Mouse (Mus musculus) liver, embryonic 16.5 days (tissue): ENCODE measurements around the gene Brix1. TPM values are rescaled to one million over a fixed set of nuclear protein-coding genes. Genes with fewer than 3 reads are reported as not detected.
"Not testable (repeated sequence)": the region's sequence is repeated elsewhere in the genome, so short reads cannot be mapped to it uniquely, and the experiment has no call there.

ENCODE experiments used
- ATAC-seq: fragments of 200-750 bp; cut with Nextera tagmentation; 2 replicates; pipeline ENCODE4 v1.8.0; 2017; ENCODE audit warnings: low read depth, mild to moderate bottlenecking, moderate number of reproducible peaks, moderate library complexity
- H3K27ac ChIP-seq: fragments of 300-500 bp; sonication (generic); 2 replicates; pipeline ENCODE4 v1.5.1; 2014; ENCODE audit warnings: mild to moderate bottlenecking, low read length
- H3K27me3 ChIP-seq: fragments of 300-500 bp; sonication (generic); 2 replicates; pipeline ENCODE4 v1.6.1; 2014; ENCODE audit warnings: low read depth, low read length, mixed read lengths; ENCODE audit not compliant: control insufficient read depth, insufficient read depth
- H3K36me3 ChIP-seq: fragments of 300-500 bp; sonication (generic); 2 replicates; pipeline ENCODE4 v1.6.1; 2014; ENCODE audit warnings: mild to moderate bottlenecking; ENCODE audit not compliant: control insufficient read depth, insufficient read depth
- H3K4me1 ChIP-seq: fragments of 300-500 bp; sonication (generic); 2 replicates; pipeline ENCODE4 v1.6.1; 2014; ENCODE audit warnings: low read depth, low read length, mixed read lengths; ENCODE audit not compliant: control insufficient read depth
- H3K4me2 ChIP-seq: fragments of 300-500 bp; sonication (generic); 2 replicates; pipeline ENCODE4 v1.6.1; 2014; ENCODE audit warnings: low read depth, low read length, mixed read lengths
- H3K4me3 ChIP-seq: fragments of 300-500 bp; sonication (generic); 2 replicates; pipeline ENCODE4 v1.5.1; 2014; ENCODE audit warnings: low read depth, mild to moderate bottlenecking, low read length
- H3K9ac ChIP-seq: fragments of 300-500 bp; sonication (generic); 2 replicates; pipeline ENCODE4 v1.6.1; 2014; ENCODE audit warnings: low read depth, low read length
- H3K9me3 ChIP-seq: fragments of 300-500 bp; sonication (generic); replicated peaks from 2 replicates; pipeline ENCODE4 v1.6.1; 2016; ENCODE audit warnings: low read length; ENCODE audit not compliant: control insufficient read depth
- WGBS: fragments of 180-500 bp; shearing (Covaris S2); extraction: QIAGEN DNeasy Blood & Tissue Kit; methylation state at CpG from one replicate; pipeline ENCODE4 v1.1.7; 2014; ENCODE audit not compliant: insufficient replicate concordance; 5-methylcytosine and 5-hydroxymethylcytosine counted together
- polyA plus RNA-seq: library from polyadenylated mRNA; unstranded; fragments of >200 nt; fragmentation: Nextera tagmentation; extraction: Ambion mirVana; gene quantifications from 2 replicates; pipeline ENCODE4 v1.2.1, GENCODE M21; 2015

Brix1 gene
- polyA plus RNA-seq, 1 experiment from 2014 or later: 40.0 TPM

DNA sequence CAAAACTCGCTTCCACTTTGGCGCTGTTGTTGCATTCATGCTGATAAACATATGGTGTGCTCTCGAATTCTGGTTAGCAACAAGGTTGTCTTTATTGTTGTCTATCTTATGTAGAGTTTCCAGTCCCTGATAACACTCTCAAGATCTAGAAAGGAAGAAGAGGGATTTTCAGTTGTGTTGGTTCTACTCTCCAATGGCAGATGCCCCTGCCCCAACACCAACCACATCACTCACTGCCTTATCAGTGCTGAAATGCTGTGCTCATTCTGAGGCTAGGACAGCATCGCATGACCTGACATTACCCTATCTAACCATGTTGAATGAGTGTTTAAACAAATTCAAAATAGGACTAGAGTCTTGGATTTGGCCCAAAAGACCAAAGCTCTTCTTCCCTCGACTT lies 14.3 kb upstream of the Brix1 start:
- no peaks in the 10 kb centered on the region for H3K9me3 ChIP-seq
- no peaks in the 10 kb centered on the region for H3K27me3 ChIP-seq
- H3K36me3 ChIP-seq: peaks cover 5% of the 10 kb centered on the region
- 45% methylated on average over 5 of the region's 5 CpGs for whole genome bisulfite sequencing
- H3K4me2 ChIP-seq: no peak overlapping the region
- H3K4me1 ChIP-seq: no peaks in the 10 kb centered on the region
- no peak for ATAC-seq
- no peak overlapping the region for H3K27ac ChIP-seq
- no peak overlapping the region for H3K4me3 ChIP-seq
- no peak overlapping the region for H3K9ac ChIP-seq

DNA sequence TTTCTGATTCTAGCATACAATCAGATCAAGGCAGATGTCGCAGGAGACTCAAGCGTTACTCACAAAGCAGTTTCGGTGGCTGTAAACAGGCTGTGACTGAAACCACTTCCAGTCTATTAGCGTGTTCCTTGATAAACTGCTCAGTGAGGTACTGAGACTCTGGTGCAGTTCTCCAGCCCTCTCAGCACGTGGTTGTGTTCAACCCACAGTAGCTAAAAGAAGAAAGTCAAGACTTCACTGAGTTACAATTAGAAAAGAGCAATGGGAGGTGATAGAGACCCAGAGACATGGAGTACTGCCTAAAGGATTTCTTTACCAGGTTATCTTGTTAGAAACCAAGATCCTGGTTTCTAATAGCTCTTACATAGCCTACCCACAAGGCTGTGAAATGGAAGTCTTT lies 13.8 kb upstream of the Brix1 start:
- ATAC-seq: no peak
- H3K27me3 ChIP-seq: no peaks in the 10 kb centered on the region
- H3K9ac ChIP-seq: no peak overlapping the region
- no peak overlapping the region for H3K4me3 ChIP-seq
- peaks cover 5% of the 10 kb centered on the region for H3K36me3 ChIP-seq
- no peak overlapping the region for H3K4me2 ChIP-seq
- 52% methylated on average over 5 of the region's 5 CpGs for WGBS
- H3K27ac ChIP-seq: no peak overlapping the region
- no peaks in the 10 kb centered on the region for H3K9me3 ChIP-seq
- H3K4me1 ChIP-seq: no peaks in the 10 kb centered on the region

DNA sequence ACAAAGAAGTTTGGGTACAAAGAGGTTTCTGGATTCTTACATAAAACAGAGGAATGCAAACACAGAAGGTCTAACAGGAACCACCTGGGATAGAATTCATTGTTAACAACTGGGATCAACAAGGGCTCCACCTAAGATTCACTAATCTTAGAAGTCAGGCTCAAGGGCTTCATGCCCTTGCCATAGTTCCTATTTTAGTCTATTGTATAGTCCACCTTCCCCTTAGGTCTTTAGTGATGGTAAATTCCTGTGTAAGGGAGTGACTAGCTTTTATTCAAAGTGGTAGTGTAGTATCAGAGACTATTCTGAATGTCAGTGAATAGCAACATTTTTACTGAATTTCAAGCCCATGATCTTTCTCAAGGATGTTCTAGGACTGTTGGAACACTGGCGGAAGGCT lies 10.9 kb upstream of the Brix1 start:
- not testable (repeated sequence) for H3K27me3 ChIP-seq, H3K27ac ChIP-seq, ATAC-seq, H3K9me3 ChIP-seq, H3K4me1 ChIP-seq, H3K4me3 ChIP-seq, H3K36me3 ChIP-seq, H3K4me2 ChIP-seq, H3K9ac ChIP-seq
- 87% methylated on average over 1 of the region's 1 CpGs for WGBS

DNA sequence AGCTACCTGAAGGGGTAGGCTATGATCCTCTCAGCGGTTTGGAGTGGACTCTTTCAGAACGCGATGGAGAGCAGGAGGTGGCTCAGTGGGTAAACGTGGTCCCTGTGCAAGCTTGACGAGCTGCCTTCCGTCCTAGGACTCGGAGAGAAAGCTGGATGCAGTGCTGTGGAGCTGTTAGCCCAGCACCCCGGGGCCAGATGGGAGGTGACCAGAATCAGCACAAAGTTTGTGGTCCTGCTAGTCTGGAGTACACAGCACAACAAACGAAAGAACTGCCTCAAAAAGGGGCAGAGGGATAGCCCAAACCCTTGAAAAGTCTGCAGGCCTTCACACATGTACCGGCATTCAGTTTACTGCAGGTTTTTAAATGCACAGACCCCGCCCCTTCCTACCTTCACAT lies 10.2 kb upstream of the Brix1 start:
- Histone ChIP-seq H3K4me3 (no peak overlapping the region), H3K27ac (no peak overlapping the region), H3K27me3 (no peaks in the 10 kb centered on the region), H3K9me3 (no peaks in the 10 kb centered on the region), H3K36me3 (peaks cover 8% of the 10 kb centered on the region), H3K4me1 (no peaks in the 10 kb centered on the region), H3K9ac (no peak overlapping the region), H3K4me2 (no peak overlapping the region)
- no peak for ATAC-seq
- WGBS: 78% methylated on average over 11 of the region's 11 CpGs

DNA sequence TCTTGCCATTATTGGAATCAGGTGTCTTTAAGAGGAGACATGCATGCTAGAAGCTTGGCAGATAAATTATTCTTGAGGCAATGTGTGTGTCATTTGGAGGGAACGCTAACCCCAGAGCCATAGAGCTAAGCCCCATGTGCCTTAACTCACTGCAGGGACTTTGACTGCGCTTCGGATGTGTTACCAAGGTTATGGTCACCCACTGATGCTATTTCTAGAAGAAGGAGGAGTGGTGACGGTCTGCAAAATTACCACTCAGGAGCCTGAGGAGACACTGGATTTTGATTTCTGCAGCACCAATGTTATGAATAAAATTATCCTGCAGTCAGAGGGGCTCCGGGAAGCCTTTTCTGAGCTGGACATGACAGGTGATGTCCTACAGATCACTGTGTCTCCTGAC lies 4.4 kb upstream of the Brix1 start:
- ATAC-seq: no peak
- WGBS: 93% methylated on average over 5 of the region's 5 CpGs
- Histone ChIP-seq H3K36me3 (peaks cover 10% of the 10 kb centered on the region), H3K9ac (no peak overlapping the region), H3K4me1 (peaks cover 3% of the 10 kb centered on the region; the same call in 1 of the 2 replicates), H3K27ac (no peak overlapping the region), H3K27me3 (no peaks in the 10 kb centered on the region), H3K9me3 (no peaks in the 10 kb centered on the region), H3K4me3 (no peak overlapping the region), H3K4me2 (no peak overlapping the region)

DNA sequence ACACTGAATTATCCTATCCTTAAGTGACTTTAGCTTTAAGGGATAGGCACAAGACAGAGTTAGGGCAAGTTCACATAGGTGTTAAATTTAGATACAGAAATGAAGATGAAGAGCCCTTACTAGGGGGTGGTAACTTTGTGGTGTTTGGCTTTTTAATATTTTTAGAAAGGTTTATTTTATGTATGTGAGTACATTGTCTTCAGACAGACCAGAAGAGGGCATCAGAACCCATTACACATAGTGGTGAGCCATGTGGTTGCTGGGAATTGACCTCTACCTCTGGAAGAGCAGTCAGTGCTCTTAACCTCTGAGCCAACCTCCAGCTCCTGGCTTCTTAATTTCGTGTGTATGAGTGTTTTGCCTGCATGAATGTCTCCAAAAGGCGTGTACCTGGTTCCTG lies 1.5 kb upstream of the Brix1 start:
- peak overlapping the region; percentile 26; the same call in 1 of the 2 replicates for H3K27ac ChIP-seq
- H3K4me2 ChIP-seq: peak overlapping the region; percentile 87
- H3K36me3 ChIP-seq: peaks cover 15% of the 10 kb centered on the region
- peak overlapping the region; percentile 39 for H3K9ac ChIP-seq
- WGBS: 28% methylated on average over 2 of the region's 2 CpGs
- H3K4me1 ChIP-seq: peaks cover 10% of the 10 kb centered on the region
- H3K27me3 ChIP-seq: no peaks in the 10 kb centered on the region
- H3K9me3 ChIP-seq: no peaks in the 10 kb centered on the region
- ATAC-seq: no peak
- H3K4me3 ChIP-seq: peak overlapping the region; percentile 49

DNA sequence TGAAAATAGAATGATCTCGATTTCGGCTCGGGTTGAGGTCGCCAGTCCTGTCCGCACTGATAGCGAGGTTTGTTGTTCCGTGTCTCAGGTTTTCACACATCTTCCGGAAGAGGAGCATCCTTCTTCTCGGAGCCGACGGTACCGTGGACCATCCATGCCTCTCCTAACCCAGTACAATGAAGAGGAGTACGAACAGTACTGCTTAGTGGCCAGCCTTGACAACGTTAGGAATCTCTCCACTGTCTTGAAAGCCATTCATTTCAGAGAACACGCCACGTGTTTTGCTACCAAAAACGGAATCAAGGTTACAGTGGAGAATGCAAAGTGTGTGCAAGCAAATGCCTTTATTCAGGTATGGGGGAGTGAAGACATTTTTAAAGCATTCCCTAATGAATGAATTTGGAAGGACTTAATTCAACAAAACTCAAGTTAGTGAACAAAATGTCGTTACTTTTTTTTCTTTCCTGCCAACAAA lies 655 bp upstream of the Brix1 start:
- peak; percentile 16 for ATAC-seq
- Histone ChIP-seq H3K36me3 (peaks cover 15% of the 10 kb centered on the region), H3K9ac (peak overlapping the region; percentile 87), H3K27me3 (no peaks in the 10 kb centered on the region), H3K4me2 (peak overlapping the region; percentile 87), H3K27ac (peak overlapping the region; percentile 70), H3K4me3 (peak overlapping the region; percentile 87), H3K9me3 (no peaks in the 10 kb centered on the region), H3K4me1 (peaks cover 10% of the 10 kb centered on the region)
- under 1% methylated on average over 18 of the region's 18 CpGs for WGBS

DNA sequence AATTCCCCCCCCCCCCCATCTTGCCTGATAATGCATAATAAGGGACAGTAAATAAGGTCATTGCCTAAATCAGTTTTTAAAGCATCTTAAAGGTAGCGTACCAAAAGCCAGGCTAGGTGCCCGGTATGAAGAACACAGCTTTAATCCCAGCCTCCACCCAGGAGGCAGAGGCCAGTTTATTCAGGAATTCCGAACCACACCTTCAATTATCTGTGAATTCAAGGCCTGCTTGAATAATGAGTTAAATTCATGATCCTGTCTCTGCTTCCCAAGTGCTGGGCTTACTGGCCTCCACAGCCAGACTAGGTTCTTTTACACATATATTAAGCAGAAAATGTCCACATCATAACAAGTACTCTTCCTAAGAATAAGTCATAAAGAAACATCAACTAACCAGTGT lies 14.8 kb downstream of the Brix1 start:
- H3K27me3 ChIP-seq: no peaks in the 10 kb centered on the region
- no peaks in the 10 kb centered on the region for H3K9me3 ChIP-seq
- H3K9ac ChIP-seq: peak overlapping the region; percentile 83; the same call in 1 of the 2 replicates
- 44% methylated on average over 3 of the region's 3 CpGs for WGBS
- H3K4me3 ChIP-seq: peak overlapping the region; percentile 84
- ATAC-seq: no peak
- peak overlapping the region; percentile 97 for H3K4me2 ChIP-seq
- H3K36me3 ChIP-seq: peaks cover 4% of the 10 kb centered on the region
- peak overlapping the region; percentile 79; the same call in 1 of the 2 replicates for H3K27ac ChIP-seq
- H3K4me1 ChIP-seq: peaks cover 5% of the 10 kb centered on the region

DNA sequence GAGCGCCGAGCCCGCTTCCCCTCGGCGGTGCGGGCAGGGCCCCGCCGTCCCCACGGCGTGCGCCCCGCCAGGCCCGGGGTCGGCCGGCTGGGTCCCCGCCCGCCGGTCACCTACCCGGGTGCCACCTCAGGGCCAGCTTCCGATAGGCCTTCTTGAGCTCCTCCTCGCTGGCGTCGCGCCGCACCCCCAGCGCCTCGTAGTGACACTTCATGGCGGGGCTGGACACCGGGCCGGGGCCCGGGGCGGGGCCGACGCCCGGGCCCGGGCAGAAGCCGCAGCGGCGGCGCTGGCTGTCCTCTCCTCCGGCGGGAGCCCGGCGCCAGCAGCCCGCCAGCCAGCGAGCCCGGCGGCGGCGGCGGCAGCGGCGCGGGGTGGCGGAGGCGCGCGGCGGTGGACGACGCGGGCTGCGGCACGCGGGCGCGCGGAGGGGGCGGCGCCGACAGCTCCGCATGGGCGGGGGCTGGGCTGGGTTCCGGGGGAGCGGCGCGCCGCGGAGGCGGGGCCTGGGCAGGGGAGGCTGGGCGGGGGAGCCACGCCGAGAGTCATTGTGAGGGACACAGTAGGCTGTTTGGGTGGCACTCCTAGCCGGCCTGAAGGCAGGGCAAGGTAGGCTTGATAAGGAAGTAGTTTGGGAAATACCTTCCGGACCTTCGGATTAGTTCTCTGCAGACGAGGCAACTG lies 15.5 kb downstream of the Brix1 start, which contains the start of gene Dnajc21:
Gene Dnajc21, minus strand, starts transcription at position 366 of the 681 bp plus-strand sequence.
- no peaks in the 10 kb centered on the region for H3K36me3 ChIP-seq
- H3K4me2 ChIP-seq: peak within 1 kb of the TSS; percentile 97
- WGBS: under 1% methylated on average over 62 of the region's 87 CpGs

More for the DNA sequence above, 15.5 kb downstream of the Brix1 start, which contains the start of gene Dnajc21:
- Histone ChIP-seq H3K27ac (peak within 1 kb of the TSS; percentile 79), H3K4me1 (peaks cover 5% of the 10 kb centered on the region), H3K27me3 (no peaks in the 10 kb centered on the region), H3K9ac (peak within 1 kb of the TSS; percentile 83), H3K4me3 (peak within 1 kb of the TSS; percentile 84), H3K9me3 (no peaks in the 10 kb centered on the region)
- ATAC-seq: peak; percentile 95
